Mouse (Mus musculus): ENCODE data around the gene Mymx. TPM values are rescaled to one million over a fixed set of nuclear protein-coding genes. Genes with fewer than 3 reads are reported as not detected.

Gene Mymx
- polyA plus RNA-seq, 1 experiment from 2014 or later: 6.8 TPM

GRCm38 (mm10) chr17:45551816-45552451 is 50.0 kb downstream of the Mymx start:
- Histone ChIP-seq H3K36me3 (peaks cover under 1% of the 10 kb centered on the region), H3K27ac (no peak overlapping the region), H3K9me3 (no peaks in the 10 kb centered on the region), H3K4me3 (no peak overlapping the region), H3K4me1 (peaks cover 36% of the 10 kb centered on the region), H3K27me3 (replicated peaks) (peaks cover 20% of the 10 kb centered on the region), H3K9ac (no peak overlapping the region), H3K4me2 (replicated peaks) (no peak overlapping the region)
- 5% methylated on average over 8 of the region's 8 CpGs for WGBS
- no peak for ATAC-seq (ENCODE audit: low FRiP score, low read depth)

- Histone ChIP-seq H3K27ac (no peak overlapping the region), H3K4me2 (replicated peaks) (no peak overlapping the region), H3K9ac (no peak overlapping the region), H3K27me3 (replicated peaks) (peaks cover 20% of the 10 kb centered on the region), H3K4me1 (peaks cover 30% of the 10 kb centered on the region), H3K4me3 (no peak overlapping the region), H3K36me3 (peaks cover 7% of the 10 kb centered on the region), H3K9me3 (no peaks in the 10 kb centered on the region)
- no peak for ATAC-seq (ENCODE audit: low FRiP score, low read depth)
- WGBS: 34% methylated on average over 7 of the region's 7 CpGs
Observed at GRCm38 (mm10) chr17:45551249-45551796, 50.6 kb downstream of the Mymx start.

Other genes with a start within 250 kb of the Mymx start
- 68.1 and 71.8 TPM in 2 replicates for gene Cdc5l, start 168.4 kb downstream of the Mymx start, polyA plus RNA-seq (2016; fragmentation: Nextera tagmentation; extraction: Ambion mirVana)
- gene Spats1, start 126.7 kb downstream of the Mymx start, polyA plus RNA-seq (2016; fragmentation: Nextera tagmentation; extraction: Ambion mirVana): 1.2 and 1.3 TPM in 2 replicates
- 23.6 and 25.4 TPM in 2 replicates for gene Aars2, start 95.3 kb downstream of the Mymx start, polyA plus RNA-seq (2016; fragmentation: Nextera tagmentation; extraction: Ambion mirVana)
- 1.9 TPM in 2 replicates for gene Tcte1, start 78.7 kb downstream of the Mymx start, polyA plus RNA-seq (2016; fragmentation: Nextera tagmentation; extraction: Ambion mirVana)
- 10.5 and 13.1 TPM in 2 replicates for gene Tmem151b, start 52.4 kb downstream of the Mymx start, polyA plus RNA-seq (2016; fragmentation: Nextera tagmentation; extraction: Ambion mirVana)
- gene Nfkbie, start 46.4 kb downstream of the Mymx start, polyA plus RNA-seq (2016; fragmentation: Nextera tagmentation; extraction: Ambion mirVana): 7.4 and 7.5 TPM in 2 replicates
- gene Slc35b2, start 38.2 kb downstream of the Mymx start, polyA plus RNA-seq (2016; fragmentation: Nextera tagmentation; extraction: Ambion mirVana): 87.6 and 90.5 TPM in 2 replicates
- gene Hsp90ab1, start 28.8 kb downstream of the Mymx start, polyA plus RNA-seq (2016; fragmentation: Nextera tagmentation; extraction: Ambion mirVana): 1,381 and 1,470 TPM in 2 replicates
- gene Slc29a1, start 2.5 kb downstream of the Mymx start, polyA plus RNA-seq (2016; fragmentation: Nextera tagmentation; extraction: Ambion mirVana): 44.7 and 47.9 TPM in 2 replicates
- gene Capn11, start 57.2 kb upstream of the Mymx start, polyA plus RNA-seq (2016; fragmentation: Nextera tagmentation; extraction: Ambion mirVana): 1.1 and 1.4 TPM in 2 replicates
- gene Mrpl14, start 84.2 kb upstream of the Mymx start, polyA plus RNA-seq (2016; fragmentation: Nextera tagmentation; extraction: Ambion mirVana): 101 and 102 TPM in 2 replicates
- 106 and 108 TPM in 2 replicates for gene Tmem63b, start 84.8 kb upstream of the Mymx start, polyA plus RNA-seq (2016; fragmentation: Nextera tagmentation; extraction: Ambion mirVana)
- not detected in 2 replicates for gene 1600014C23Rik, start 131.7 kb upstream of the Mymx start, polyA plus RNA-seq (2016; fragmentation: Nextera tagmentation; extraction: Ambion mirVana)